Mouse (Mus musculus): ENCODE results near the gene Atg7. TPM values are rescaled to one million over a fixed set of nuclear protein-coding genes. Genes with fewer than 3 reads are reported as not detected.
A peak's percentile ranks its signal among the peaks of the same experiment; 100 is the strongest.

The Atg7 gene
- total RNA-seq, 4 experiments from 2014 or later: 11.5 to 13.1 (median 12.2) TPM

DNA sequence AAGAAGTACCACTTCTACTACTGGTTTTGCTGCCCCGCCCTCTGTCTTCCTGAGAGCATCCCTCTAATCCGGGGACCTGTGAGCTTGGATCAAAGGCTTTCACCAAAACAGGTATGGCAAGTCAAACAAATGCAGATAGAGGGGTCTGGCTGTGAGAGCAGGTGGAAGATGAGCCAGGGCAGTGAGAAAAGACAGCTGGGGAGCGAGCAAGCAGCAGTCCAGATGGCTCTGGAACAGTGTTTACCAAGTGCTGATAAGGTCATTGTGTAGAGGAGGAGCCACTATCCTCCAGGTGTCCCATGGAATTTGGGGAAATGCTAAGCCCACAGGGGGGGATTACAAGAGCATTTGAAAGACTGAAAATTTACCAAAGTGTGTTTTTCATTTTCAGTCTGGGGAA is 41.5 kb downstream of the Atg7 start:
- no peak for DNase-seq (ENCODE audit: low spot score)

DNA sequence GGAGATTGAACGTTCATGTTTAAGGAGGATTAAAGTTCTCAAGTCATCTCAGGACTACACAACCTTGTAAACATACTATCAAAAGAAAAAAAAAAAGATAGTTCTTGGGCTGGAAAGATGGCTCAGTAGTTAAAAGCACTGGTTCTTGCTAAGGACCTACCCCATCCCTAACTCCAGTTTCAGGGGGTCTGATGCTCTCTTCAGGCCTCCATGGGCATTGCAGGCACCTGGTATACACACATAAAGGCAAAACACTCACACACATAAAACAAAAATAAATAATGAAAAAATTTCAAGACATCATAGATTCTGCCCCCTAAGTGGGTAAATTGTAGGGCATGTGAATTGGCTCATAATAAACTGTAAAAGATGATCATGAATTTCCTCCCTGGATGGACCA is 42.5 kb downstream of the Atg7 start:
- DNase-seq (ENCODE audit: low spot score): no peak

DNA sequence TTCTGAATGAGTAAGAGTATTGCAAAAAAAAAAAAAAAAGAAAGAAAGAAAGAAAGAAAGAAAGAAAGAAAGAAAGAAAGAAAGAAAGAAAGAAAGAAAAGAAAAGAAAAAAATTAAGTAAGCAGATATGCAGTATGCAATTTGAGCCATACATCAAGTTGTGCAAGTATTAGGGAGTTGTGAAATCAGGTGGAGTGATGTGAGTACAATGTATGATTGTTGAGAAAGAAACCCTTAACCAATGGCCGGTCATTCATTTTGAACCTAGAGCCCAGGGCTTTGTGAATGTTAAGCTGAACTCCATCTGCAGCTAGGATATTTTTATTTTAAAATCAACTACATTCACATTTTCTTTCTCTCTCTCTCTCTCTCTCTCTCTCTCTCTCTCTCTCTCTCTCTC is 44.1 kb downstream of the Atg7 start:
- no peak for DNase-seq (ENCODE audit: low spot score)

DNA sequence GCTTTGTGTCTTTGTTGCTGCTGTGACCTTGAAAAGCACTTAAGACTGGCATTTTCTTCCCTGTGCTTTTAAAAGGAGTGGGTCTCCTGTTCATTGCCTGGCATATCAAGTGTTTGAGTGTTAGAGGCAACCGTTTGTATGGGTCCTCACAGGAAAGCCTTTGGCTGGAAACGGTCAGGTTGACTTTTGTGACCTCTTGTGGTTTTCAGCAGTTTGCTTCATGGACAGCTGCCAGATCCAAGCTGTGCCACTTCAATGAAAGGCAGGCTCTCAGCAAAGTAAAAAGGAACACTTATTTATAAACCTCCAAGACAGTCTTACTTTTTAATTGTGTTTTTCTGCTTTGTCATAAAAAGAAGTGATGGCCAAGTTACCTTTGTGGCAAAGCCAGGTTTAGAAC is 47.8 kb downstream of the Atg7 start:
- no peak for DNase-seq (ENCODE audit: low spot score)

DNA sequence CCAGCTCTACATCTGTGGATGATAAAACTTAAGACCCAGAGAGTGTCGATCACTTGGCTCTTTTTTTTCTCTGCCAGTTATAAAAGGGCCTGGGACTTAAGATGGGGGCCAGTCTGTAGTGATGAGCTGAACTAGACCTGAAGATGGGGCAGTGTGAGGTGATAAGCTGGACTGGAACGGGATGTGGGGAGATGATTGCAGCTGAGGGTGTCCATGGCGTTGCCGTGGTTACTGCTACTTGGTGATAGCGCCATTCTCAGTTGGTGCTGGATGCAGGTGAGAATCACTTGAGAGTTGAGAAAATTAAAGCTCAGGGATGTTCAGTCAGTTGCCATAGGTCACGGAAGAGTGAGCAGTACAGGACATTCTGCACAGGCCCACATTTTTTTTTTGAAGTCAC is 48.6 kb downstream of the Atg7 start:
- DNase-seq (ENCODE audit: low spot score): no peak

DNA sequence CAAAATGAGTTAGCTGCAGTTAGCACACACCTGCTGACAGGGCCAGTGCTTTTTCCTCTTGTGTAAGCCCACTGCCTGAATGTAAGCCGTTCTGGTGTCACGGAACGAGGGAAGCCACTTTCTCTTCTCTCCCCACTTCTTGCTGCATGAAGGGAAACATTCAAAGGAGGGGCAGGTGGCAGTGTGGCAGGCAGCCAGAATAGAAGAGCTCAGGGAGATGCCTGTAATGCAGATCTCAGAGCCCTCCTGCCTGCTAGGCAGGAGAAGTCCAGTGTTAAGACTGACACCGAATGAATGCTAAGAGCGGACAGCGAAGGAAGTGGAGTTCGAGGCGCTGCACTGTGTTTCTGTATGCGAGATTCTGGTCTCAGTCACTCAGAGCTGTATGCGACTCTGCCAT is 49.8 kb downstream of the Atg7 start:
- DNase-seq (ENCODE audit: low spot score): no peak

DNA sequence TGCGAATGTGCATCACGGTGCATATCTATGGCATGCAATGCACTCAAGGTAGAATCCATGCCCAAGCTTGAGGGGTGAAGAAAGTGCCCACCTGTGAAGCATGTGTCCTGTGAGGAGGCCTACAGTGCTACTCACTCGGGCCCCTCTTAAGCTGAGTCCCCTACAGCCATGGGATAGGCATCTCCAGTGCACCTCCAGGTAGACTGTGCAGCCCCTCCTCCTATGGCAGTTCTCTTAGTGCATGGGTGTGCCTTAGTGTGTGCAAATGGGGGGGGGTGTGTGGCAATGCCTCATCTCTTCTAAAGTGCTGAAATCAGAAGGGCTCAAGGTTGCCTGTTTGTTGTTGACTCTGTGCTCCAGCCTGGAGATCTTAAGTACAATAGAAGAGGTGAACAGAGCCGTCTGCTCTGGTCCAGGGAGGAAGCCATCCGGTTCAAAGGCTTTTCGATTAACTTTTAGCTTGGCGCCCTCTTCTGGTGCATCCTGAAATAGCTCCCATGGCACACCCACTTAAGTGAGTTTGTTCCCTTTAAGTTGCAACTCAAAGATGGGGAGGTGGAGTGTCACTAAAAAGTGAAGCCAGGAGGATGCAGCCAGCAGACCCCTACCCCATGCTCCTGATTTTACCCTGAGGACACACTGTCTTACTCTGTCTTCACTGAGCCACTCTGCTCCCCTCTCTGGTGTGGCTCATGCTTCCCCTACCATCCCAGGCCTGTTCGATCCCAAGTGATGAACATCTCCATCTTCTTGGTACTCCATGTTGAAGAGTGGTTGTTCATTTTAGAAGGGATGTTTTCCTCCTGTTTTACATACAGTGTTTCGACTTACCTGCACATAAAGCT is 55.0 kb downstream of the Atg7 start:
- peak; percentile 73 for DNase-seq (ENCODE audit: low spot score)

DNA sequence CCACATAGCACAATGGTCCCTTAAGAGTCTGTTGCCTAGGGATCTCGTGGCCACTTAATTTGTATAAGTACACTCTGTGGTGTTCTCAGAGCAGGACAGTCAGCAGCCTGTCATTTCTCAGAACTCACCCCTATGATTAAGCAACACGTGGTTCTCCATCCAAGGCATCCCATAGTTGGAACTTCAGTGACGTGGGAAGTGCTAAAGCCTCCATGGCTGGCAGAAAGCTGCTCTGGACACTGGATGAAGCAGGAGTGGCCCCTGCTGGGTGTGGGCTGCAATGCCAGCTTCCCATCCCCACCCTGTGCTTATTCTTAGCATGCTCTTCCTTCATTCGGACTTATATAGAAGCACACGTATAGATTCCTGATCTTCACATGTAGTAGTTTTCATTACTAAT is 55.7 kb downstream of the Atg7 start:
- no peak for DNase-seq (ENCODE audit: low spot score)

DNA sequence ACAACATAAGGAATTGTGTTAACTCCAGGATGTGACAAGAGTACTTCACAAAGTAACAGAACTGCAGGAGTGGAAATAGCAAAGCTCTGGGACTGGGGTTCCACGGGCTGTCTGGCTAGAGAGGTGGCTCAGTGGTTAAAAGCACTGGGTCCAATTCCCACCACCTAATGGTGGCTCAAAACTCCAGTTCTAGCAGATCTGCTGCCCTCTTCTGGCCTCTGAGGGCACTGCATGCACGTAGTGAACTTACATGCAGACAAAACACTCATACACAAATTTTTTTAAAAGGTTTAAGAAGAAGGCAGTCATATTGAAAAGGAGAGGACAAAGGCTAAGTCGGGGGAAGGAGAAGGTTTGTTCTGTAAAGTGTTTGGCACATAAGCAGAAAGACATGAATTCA is 57.8 kb downstream of the Atg7 start:
- DNase-seq (ENCODE audit: low spot score): no peak

DNA sequence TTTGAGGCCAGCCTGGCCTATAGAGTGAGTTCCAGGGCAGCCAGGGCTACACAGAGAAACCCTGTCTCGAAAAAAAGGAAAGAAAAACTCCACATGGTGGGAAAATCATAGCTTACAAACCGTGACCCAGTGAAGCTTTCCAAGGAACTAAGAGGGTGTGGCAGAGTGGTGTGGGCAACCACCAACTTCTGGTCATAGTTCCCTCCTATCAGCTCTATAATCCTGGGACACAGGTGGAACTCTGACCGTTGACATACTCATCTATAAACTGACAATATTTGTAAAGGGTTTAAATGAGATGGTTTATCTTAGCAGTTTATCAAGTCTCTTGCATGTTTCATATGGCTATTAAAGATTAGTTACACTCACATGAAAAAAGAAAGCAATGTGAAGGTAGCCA is 64.1 kb downstream of the Atg7 start:
- DNase-seq (ENCODE audit: low spot score): no peak

DNA sequence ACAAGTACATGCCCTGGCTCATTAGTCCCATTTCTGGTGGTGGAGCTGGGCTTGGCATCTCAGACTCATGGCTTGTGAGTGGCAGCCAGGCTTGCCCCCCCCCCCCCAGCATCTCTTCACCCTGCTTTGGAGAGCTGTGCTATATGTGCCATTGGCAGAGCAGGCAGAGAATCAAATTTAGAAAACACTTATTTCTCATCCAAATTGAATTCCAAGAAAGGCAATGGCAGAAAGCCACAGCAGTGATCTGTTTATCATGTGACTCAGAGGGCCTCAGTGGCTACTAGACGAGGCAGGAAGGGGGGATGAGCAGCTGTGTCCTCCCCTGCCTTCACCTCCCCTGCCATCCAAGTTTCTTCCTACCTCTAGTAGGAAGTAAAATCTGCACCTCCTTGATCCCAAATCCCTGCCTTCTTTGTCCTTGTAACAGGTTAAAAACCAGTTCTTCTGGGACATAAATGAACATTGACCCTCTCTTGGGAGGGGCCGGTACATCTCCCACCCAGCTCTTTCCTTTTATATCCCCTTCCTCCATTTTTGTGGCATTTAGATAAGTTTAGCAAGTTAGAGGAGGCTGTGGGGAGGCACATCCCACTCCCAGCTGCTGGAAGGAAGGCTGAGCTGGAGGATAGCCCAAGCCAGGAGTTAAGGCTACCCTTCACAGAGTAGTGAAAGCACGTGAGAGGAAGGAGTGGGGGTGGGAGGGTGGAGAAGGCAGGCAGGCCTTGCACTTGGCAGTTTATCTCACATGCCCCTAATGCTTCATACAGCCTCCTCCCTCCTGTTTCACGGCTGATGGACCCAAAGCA is 69.5 kb downstream of the Atg7 start:
- no peak for DNase-seq (ENCODE audit: low spot score)

DNA sequence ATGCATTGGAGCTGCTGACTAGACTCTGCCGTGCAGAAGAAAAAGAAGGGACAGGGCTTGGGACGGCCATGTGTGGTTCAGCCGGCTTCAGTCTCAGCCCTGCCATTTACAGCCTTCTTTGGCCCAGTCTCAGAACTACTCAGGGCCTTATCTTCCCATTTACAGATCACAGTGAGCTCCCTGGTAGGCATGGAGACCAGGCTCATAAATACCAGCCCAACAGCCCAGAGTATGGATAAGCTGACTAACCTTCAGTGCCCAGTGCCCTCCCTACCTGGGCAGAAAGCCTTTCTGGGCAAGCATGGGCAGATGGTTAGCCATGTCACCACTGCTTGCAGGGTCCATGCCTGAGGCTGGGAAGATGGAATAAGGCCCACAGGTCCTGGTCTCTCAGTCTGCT is 70.6 kb downstream of the Atg7 start:
- DNase-seq (ENCODE audit: low spot score): no peak

DNA sequence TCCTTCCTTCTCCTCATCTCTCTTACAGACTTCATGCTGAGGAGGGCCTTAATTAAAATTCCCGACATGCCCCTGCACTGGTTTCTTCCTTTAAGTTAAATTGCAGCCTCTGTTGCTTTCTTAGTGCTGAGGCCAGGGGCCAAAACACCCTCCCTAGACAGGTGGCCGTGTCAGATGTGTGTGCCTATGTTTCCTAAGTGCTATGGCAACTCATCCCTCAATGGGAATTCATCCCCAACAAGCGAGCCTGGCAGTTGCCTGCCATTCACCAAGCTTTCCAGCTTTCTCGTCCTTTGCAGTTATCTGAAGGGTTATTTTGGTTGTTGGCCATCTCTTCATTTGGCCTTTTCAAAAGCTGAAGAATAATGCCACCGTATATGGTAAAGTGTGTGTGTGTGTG is 71.8 kb downstream of the Atg7 start:
- DNase-seq (ENCODE audit: low spot score): no peak

DNA sequence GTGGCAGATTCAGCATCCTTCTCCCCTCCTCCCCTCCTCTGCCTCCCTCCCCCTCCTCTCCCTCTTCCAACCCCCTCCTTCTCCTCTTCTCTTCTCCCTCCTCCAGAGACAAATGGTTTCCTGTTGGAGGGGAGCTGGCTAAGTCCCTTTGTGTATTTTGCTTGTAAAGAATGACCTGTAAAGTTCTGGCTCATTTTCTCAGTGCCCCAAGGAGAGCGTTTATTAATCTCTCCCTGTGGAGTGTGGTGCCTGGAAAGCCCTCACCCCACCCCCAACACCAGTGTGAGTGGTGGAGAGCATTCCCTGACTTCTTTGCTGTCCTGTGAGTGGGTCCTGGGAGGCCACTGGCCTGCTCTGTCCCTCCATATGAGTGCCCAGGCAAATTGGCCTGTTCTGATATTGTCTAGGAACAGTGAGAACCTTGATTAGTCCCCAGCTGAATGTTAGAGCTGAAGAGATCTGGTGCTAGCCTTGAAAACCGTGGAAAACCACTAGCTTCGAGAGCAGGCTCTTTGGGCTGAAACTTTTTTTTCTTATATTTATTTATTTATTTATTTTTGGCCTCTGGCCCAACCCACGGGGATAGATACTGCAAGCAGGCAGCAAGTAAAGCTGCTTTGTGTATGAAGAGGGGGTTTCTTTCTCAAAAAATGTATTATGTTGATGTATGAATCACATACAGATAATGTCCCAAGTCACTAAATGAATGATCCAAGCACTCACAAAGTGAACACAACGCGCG is 72.6 kb downstream of the Atg7 start:
- DNase-seq (ENCODE audit: low spot score): no peak

DNA sequence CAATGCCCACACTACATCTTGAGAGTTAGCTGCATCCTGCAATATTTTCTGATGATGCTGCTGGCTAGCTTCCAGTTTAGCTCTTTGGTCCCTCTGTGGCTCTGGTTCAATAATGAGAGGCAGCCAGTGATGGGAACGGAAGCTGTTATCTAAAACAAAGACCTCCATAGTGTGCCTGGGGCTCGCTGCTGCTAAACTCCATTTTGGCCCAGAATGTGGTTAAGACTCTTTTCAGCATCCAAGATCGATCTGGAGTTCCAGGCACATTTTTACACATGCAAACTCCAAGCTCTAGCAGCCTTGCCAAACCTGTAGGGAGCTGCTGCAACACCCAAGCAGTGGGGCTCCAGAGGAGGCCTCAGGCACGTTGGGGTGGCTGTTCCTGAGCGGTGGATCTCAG is 76.2 kb downstream of the Atg7 start:
- no peak for DNase-seq (ENCODE audit: low spot score)

DNA sequence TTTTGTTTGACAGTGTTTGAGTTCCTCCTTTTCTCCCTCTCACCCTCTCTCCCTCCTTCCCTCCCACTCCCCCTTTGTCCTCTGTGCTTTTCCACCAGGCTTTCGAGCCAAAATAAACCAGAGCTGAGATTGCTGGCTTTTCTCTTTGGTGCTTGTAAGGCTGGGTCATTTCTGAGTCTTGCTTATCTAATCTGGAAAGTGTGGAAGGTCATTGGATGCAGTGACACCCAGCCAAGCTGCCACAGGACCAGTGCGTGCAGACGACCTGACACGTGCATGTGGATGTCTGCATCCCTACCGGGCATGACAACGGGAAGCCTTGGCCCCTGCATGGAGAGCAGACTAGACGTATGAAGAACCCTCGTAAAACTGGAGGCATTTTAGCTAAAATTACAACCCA is 76.8 kb downstream of the Atg7 start:
- no peak for DNase-seq (ENCODE audit: low spot score)

DNA sequence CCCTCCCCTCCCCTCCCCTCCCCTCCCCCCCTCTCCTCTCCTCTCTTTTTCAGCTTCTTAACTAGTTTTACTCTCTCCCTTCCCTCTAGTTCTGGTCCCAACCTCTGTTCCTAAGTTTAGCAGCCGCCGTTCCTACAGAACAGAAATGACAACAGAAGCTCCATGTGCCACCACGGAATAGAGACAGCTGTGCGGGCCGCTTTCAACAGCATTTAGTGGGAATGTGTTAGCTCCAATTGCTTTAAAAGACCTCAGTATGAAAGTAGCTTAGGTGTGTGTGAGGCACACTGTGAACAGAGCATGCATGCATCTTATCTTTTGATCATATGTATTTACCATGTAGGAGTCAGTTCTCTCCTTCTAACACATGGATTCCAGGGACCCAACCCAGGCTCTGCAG is 79.1 kb downstream of the Atg7 start:
- no peak for DNase-seq (ENCODE audit: low spot score)

DNA sequence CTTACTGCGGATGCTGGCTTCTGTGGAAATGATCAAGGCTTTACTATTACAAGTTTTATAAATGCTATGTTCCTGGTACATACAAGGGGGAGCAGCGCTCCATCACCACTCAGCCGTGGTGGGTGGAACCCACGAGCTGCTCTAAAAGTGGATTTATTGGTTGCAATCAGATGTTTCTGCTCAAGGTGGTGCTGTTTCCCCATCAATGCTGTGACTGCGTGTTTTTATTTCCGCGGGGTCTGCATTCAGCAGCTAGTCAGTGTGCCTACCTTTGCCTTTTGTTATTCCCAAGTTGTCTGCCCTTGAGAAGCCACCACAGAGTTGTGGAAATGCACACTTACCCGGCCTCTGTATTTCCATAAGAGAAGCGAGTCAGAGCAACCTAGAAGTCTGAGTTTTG is 81.0 kb downstream of the Atg7 start:
- peak; percentile 54 for DNase-seq (ENCODE audit: low spot score)

DNA sequence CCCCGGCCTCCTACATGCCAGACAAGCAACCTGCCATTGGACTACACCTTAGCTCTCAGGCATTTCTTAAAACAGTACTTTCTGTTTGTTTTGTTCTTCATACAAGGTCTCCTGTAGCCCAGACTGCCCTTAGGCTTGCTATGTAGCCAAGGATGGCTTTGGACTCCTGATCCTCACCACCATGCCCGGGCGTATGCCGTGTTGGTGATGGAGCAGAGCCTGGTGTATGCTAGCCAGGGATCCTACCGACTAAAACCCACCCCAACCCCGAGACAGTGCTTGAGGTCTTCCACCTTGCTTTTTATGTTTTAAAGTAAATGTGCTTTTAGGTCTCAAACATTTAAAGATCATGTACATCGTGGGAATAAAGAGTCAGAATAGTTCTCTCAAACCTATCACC is 81.5 kb downstream of the Atg7 start:
- DNase-seq (ENCODE audit: low spot score): no peak

DNA sequence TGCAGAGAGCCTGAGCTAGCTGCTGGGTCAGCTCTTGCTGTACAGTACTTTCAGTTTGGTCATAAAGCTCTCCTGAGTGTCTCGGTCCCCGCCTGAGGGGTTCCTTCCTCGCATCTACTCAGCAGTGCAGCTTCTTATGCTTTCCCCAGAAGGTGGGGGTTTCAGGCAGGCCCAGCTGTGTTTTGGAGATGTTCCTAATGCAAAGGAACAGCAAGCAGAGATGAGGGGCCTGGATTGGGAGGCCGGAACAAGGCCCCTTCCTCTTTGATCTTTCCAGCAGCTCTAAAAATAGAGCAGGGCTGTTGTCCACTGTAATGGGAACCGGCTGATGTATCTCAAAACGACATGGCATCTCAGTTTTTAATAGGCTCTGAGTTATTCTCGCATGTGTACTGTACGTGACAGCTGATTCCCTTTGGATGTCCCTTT is 82.3 kb downstream of the Atg7 start:
- DNase-seq (ENCODE audit: low spot score): no peak

DNA sequence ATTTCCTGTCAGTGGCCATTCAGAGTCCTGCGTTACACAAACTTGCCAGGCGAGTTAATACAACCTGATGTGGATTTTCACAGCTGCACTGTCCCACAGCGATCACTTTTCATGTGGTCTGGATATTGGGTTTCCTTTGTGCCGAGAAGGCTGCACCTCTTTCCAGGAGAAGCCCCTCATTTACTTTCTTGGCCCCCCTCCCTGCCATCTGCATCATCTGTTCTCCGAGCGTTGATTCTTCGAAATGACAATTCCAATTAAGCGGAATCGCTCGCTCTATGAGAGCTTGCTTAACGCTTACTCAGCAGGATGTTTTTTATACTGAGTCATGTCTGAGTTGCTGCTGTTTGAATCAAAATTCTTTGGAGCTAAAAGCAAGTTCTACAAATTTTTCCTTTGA is 83.8 kb downstream of the Atg7 start:
- no peak for DNase-seq (ENCODE audit: low spot score)

DNA sequence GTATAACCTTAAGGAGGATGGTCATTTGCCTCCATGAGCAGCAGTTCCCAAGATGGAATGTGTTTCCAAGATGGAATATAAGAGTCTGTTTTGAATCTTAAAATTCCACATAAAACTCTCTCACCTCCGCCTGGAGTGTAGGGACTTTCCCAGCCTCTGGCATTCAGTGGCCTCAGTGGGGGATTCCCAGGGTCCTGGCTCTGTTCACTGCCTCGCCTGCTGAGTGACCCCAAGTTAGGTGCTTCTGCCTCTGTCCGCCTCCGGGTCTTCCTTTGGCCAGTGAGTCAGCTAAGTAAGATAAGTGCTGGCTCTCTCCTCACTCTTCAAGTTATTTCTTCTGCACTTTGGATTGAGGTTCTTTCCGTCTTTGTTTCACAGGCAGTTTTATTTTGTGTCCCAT is 90.3 kb downstream of the Atg7 start:
- no peak for DNase-seq (ENCODE audit: low spot score)

Data from heart, adult 8-10 months (tissue).